Mouse (Mus musculus) urinary bladder, postnatal 36 days (tissue): Measurements from ENCODE around the gene Gm21987.

Source experiments
- DNase-seq, 2 experiments: peaks; one replicate each; pipeline ENCODE4 v3.0.0; 2022; ENCODE audit warnings: low spot score in 2 of 2, mixed read lengths in 1 of 2

The Gm21987 gene

DNA sequence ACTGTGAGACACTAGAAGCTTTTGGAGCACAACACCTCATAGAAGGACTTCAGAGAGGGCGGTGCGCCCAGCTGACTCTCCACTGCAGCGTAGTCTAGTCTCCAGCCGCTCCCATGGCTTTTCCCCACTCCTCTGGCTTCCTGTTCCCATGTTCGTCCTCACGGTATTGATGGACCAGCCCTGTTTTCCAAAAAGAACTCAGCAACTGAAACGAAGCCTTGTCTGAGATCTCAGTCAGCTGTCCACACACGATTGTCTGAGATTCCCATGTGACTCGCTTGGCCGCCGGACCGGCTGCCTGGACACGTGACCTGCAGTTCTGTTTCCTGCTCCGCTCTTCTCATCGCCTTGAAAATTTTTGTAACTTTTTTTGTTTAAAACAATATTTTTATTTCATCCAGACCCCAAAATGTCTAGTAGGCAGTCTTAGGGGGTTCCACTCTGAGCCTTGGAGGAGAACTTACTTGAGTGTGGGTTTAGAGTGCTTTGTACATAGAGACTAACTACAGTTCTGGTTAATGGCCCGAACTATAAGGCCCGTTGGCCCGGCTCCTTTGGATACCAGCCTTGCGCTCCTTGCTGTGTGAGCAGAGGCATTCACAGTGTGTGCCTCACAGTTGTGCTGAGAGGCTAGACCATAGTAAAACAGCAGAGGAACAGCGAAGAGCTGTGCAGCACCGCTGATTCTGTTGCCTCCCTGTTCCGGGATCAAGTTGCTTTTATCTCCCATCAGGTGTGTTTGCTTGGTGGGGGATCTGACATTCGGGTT lies 45.5 kb downstream of the Gm21987 start:
- DNase-seq: peak in 1 of 2 experiments; percentile 60

DNA sequence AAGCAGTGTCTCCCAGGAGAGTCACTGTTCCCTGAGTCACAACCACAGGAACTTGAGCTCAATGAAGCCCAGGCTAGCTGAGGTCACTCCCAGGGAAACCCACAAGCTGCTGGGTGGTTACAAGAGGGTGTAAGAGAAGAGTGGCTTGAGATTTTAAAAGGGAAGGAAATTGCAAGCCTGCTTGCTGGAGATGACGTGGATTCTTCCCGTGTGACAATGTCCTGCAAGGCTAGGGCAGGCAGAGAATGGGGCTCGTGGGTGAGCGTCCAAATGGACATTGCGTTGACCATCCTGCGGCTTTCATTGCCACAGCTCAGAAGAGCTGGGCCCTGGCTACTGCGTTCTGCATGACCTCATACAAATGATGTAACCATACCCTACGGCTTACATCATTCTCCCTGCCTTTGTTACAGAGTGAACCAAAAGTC lies 47.4 kb downstream of the Gm21987 start:
- no peak for DNase-seq

DNA sequence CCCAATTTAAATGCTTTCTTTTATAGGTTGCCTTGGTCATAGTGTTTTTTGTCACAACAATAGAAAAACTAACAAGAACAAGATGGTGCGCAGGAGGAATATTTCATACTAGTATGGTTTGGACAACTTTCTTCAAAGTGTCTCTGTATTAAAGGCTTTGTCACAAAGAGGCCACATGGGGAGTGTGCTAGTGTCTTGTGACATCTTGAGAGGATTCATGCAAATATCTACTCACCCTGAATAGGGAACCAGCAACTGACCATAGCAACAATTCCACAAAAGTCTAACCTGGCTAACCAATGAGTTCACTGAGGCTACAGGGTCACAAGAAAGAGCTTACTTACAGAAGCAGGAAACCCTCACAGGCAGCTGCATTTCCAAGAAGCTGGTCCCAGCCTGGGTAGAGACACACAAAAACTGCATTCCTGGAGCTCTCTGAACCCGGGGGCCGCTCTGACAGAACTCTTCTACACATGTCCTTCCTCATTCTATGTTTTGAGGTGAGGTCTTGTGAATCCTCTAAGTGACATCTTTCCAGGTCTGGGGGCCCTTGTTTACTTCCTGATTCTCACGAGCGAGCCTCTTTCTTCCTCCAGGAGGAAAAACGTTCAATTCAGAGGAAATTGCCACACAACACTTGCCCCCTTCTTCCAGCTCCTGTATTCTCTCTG lies 48.4 kb downstream of the Gm21987 start:
- no peak for DNase-seq

DNA sequence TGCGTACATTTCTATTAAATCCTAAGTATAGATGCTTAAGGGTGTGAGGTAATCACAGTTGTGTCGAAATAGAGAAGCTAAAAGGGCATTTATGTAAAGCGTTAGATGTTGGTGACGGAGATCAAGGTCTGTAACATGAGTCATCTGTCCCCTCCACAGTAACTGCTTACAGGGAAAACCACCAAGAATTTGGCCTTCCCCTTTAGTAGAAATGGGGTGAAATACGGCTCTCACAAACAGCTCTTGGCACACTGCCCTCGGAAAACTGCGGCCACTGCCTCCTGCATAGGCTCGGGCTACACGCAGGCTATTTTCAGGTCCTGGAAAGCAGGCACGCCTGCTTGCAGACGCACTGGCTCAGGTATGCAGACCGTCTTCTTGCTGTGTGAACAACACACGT lies 49.3 kb downstream of the Gm21987 start:
- DNase-seq: peak; percentile 54

DNA sequence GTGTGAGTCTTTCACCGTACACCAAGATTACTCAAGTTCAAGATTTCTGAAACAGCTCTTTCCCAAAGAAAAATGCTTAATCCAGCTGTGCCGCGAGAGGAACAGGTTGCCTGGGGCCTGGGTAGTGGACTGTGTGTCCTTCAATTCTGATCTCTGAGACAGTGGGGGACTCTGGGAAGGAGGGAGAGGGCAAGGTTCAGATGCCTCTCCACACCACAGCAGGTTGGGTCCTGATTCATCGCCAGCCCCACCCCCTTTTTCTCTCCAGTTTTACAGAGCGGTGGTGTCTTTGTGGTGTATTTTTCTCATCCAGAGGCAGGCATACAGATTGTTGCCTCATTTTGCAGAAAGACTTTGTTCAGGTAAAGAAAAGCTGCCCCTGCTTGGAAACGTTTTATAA lies 51.4 kb downstream of the Gm21987 start:
- DNase-seq: no peak

DNA sequence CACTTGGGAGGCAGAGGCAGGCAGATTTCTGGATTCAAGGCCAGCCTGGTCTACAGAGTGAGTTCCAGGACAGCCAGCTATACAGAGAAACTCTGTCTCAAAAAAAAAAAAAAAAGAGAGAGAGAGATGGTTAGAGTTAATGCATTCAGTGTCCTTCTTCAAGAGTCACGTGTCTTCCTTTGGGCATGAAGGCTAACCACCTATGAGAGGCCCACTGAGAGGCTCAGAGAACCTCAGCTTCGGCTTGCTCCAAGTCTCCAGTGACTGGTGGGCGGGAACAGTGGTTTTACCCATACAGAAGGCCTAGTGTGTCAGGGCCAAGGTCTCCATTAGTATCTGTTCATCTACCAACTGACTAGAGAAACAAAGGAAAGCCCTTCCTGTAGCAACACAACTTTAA lies 52.2 kb downstream of the Gm21987 start:
- DNase-seq: no peak

DNA sequence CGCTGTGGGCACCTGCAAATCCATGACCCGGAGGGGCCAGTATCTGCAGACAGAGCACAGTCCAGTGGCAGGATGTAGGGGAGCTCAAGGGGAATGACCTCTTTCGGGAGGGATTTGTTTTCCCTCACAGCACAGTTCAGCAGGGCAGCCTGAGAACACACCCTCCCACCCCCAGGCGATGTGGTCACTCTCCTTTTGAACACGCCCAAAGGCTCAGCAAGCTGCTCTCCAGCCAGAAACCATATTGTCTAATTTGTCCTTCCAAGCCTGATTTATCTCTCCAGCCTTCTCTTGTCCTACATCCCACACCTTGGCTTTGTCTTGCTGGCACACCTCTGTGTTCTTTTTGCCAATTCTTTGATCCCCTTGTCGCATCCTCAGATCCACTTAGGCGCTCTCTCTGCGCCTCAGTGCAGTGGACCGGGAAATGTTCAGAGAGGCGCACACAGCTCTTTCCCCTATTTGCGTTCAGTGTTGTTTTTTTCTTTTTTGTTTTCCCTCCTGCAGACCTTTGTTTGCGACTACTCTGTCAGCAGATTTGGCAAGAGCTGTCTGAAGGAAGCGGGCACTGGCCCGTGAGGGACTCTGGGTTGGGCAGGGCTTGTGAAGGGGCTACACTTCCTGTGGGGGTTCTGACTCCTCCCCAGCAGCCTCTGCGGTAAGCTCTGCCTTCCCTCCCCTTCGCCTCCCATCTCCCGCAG lies 52.8 kb downstream of the Gm21987 start:
- DNase-seq: peak; percentile 44 to 54

DNA sequence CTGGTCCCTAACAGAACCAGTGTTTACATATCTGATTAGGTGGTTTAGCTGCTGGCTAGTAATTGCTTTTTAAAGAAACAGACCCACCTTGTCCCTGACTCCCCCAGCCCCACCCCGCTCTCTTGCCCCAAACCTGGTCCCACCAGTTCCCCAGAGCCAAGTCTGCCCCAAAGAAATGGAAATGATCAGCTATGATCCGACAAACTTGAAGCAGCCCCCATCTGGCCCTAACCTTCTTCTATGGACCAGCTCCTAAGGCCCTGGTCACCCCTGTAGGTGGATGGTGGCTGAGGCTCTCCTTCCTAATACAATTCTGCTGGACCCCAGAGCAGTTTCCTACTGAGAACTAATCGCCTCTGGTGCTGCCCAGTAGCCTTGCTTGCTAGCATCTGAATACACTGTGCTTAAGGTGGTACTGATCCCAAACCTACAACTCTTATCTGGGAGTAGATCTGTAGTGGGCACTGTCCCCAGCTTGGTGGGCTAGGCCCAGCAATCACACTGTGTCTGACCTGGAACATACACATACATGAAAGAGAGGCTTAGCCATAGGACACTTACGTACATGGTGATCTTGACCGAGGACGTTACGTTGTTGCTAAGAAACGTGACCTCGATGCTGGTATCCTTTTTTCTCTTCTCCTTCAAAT lies 53.6 kb downstream of the Gm21987 start:
- no peak for DNase-seq

DNA sequence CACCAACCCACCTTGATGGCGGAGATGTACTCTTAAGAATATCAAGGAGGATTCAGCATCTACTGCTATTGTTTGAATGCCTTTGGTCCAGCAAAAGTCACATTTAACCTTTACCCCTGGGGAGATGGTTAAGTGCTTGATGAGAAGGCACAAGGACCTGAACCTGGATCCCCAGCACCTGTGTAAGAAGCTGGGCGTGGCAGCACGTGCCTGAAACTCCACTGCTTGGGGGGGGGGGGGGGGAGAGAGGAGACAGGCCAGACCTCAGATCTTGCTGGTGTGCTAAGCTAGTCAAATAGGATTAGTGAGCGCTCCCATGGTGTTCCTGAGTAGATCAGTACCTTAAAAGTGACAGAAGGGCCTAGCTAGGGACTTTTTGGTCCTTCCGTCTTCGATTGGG lies 54.6 kb downstream of the Gm21987 start:
- DNase-seq: no peak

DNA sequence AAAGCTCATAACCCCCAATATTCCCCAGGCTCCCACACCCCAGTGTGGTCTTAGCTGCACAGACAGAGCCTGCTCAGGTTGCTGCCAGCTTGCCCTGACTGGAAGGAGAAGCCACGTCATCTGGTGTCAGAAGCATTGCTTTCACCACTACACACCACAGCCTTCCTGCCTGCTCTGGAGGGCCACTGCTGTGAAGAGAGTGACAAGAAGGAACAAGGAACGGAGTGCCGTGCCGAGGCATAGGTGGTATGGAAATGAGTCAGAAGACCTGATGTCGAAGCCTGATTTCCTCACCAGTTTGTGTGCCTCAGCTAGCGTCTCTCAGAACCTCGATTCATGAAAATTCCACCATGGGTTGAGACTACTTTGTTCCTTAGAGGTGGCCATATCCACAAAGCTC lies 56.8 kb downstream of the Gm21987 start:
- no peak for DNase-seq

DNA sequence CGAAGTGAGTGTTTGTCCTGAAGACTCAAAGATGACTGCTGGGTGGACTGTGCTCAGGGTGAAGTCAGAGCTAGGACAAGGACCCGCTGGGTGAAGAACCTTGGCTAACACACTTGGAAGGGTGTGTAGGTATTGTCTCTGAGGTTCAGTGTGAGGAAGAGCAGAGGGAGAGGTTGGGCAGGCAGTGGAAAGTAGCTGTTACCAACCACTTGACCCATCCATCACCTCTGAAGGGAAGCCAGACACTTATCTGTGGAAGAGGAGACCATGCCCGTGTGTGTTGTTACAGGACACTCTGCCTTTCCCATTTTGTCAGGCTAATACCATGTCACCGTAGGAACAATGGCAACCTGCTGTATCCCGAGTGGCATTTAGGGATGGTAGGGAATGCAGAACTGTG lies 59.5 kb downstream of the Gm21987 start:
- no peak for DNase-seq

DNA sequence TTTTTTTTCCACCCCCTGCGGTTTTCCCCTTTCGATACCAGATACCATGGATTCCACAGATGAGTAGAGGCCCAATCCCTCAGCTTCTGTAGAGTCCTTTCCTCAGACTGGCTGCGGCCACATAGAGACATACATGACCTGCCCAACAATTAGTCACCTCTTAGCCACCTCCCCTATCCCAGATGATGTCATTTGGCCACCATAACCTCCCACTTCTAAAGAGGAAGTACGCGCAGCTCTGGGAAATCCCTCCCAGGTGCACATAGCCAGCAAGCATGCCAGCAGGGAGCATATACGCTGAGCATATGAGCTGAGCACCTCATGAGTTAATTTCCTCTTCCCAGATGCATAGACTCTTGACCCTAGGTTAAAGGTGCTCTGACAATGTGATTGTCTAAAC lies 59.9 kb downstream of the Gm21987 start:
- no peak for DNase-seq

DNA sequence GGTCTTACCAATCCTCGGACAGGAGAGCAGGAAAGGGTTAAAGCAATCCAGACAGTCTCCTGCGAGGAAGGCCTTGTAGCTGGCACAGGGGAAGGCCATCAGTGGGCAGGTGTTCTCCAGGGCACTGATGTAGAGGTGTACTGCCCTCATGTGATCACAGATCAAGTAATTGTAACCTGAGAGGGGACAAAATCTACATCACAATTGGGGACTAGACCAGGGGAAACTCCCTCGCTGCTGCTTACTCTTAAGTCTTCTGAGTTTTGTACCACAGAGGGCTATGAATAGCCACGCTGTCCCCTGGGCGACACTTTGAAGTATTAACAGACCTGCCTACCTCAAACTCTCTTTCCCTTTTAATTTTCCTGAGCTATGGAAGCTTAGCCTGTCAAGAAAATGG lies 60.7 kb downstream of the Gm21987 start:
- DNase-seq: no peak

DNA sequence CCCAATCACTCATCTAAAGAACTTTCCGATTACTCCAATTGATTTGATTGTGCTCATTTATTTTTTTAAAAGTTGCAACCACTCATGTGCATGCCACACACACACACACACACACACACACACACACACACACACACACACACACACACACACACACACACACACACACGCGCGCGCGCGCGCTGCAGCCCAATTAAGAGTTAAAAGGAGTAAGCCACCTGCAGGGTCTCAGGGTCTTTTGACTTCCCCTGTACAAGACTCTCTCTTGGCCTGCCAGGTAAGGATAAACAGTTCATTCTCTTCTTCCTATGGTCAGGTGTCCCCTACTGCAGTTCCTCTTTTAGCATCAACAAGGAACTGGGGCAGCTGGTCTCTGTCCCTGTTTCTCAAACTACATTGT lies 61.6 kb downstream of the Gm21987 start:
- DNase-seq: no peak
